Mouse (Mus musculus) activated CD4-positive, CD25-positive, alpha-beta regulatory T cell, adult 9 weeks (primary cell): ENCODE measurements around the gene Zfp493. TPM values are rescaled to one million over a fixed set of nuclear protein-coding genes. Genes with fewer than 3 reads are reported as not detected.

Experiments
- polyA plus RNA-seq: library from polyadenylated mRNA; unstranded; fragments of 100-300 nt; shearing (Covaris generic); gene quantifications from one replicate; pipeline ENCODE4 v1.2.1, GENCODE M21; 2017

Gene Zfp493
- polyA plus RNA-seq = 3.0 TPM

DNA sequence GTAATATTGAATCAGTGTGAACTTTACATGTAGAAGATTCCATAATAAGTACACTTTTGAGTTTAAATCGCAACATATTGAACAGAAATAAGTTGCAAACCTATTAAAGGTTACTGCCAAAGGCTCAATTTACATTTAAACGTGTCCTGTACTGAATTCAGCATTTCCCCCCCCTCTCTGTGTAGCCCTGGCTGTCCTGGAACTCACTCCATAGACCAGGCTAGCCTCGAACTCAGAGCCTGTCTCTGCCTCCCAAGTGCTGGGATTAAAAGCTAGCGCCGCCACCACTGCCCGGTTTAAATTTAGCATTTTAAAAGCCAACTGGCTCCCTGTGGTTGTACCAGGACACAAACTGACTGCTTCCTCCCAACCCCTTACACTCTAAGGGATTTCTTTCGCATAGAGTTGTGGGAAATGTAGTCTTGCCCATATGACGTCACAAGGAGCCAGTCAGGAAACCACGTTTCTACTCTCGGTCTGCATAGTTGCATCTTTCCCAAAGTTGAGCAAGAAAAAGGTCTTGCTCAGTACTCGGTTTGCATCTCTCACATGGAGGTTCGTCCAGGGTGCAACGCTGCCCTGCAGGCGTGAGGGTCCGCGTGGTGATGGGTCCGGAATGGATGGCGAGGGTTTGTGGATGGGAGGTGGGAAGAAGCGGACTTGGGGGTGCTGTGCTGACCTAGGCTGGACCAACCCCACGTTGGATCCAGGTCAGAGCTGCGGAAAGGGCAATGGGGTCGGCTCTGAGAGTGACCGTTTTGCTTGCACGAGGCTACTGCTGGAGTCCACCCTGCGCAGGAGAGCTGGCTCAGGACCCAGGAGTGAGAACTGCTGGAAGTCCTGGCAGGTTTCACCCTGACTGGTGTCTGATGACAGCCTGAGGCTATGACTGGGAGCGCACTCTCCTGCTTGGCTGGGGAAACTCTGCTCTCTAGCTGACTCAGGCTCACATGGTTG is at the start of gene Zfp493:
Gene Zfp493, plus strand, starts transcription at position 429 of the 957 bp plus-strand sequence.

DNA sequence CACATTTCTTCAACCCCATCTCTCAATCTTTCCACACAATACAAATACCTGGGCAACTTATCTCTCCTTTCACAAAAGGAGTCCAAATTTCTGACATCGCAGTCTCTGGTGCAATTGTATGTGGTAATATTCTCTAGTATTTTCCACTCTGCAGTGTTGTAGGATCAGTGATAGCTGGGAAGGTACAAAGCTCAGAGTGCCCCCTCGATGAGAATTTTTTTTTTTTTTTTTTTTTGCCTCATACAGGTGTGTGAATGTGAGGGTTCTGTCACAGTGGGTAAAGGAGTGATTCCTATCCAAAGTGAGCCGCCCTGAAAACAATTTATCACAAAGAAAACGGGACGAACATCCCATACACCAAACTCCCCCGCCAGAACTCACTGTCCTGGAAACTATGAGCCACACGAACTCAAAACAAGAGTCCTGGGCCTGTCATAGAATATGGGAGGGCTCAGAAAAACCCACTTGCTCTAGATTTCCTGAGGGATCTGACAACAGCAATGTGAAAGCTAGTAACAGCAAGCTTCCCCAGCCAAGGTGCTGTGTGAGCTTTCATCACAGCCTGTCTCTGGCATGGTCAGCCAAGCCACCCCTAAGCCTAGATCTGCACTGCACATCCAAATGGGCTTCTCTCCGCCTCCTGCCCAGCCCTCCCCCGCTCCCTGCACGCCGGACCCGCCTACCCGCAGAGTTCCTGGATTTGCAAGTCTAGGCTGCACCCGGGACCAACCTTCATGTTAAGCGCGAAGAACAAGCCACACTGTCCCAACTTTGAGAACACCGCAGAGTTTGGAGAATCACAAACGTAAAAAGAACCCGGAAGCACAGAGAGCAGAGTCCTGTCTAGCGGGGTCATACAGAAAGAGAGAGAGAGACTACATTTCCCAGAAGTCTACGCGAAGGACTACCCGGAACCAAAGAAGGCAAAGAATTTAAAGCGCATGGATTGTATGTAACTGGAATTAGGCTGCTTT is 24.9 kb upstream of the Zfp493 start, which contains the start of gene Zfp85:
Gene Zfp85, minus strand, starts transcription at position 896 of the 974 bp plus-strand sequence.

DNA sequence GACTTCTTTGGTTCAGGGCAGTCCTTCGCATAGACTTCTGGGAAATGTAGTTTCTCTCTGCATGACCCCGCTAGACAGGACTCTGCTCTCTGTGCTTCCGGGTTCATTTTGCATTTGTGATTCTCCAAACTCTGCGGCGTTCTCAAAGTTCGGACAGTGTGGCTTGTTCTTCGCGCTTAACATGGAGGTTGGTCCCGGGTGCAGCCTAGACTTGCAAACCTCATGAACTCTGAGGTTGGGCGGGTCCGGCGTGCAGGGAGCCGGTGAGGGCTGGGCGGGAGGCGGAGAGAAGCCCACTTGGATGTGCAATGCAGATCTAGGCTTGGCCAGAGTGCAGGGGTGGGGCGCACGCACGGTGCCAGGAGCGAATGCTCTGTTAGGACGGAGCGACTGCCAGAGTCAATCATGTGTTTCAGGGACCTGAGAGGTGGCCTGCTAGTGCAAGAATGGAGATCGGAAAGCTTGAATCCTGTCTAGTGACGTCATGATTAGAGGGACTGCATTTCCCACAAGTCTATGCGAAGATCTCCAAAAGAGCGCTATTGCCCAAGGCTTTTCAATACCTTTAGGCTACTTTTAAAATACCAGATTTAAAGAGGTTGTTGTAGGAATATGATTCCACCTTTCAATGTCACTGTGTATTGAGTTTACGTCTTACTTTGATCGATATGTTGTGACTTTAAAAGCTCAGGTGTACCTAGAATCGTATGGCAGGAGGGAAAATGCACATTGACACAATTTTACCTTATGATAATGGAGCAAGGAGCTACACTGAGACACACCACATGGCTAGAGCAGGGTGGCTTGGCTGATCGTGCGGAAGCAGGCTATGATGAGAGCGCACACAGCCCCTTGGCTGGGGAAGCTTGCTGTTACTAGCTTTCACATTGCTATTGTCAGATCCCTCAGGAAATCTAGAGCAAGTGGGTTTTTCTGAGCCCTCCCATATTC is 34.5 kb downstream of the Zfp493 start, which contains the start of gene Zfp273:
Gene Zfp273, plus strand, starts transcription at position 31 of the 951 bp plus-strand sequence.

DNA sequence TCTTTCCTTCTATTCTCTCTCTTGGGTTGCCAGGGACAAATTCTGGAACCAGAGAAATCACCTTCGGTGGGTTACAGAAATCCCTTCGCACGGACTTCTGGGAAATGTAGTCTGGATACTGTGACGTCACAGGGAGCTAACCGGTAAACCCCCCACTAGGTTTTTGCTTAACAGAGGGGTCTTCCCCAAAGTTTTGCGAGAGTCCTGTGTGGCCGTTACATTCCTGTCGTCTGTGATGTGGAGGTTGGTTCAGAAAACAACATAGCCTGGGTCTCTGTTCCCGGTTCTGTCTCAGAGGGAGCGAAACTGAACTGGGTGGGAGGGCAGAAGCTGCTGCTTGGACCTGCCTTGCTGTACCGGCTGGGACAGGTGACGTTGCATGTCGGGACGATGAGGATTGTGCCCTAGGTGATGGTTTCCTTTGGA is 51.4 kb downstream of the Zfp493 start, which contains the start of gene Gm10037:
Gene Gm10037, plus strand, starts transcription at position 196 of the 426 bp plus-strand sequence.

Other genes starting within 250 kb of the Zfp493 start
- 21.4 TPM for gene Zfp748, start 225.9 kb upstream of the Zfp493 start, polyA plus RNA-seq
- gene Zfp729b, start 170.0 kb upstream of the Zfp493 start, polyA plus RNA-seq = 8.5 TPM
- gene Gm49345, start 141.9 kb upstream of the Zfp493 start, polyA plus RNA-seq = 6.1 TPM
- 8.2 TPM for gene Zfp729a, start 141.9 kb upstream of the Zfp493 start, polyA plus RNA-seq
- 21.9 TPM for gene Zfp738, start 92.6 kb upstream of the Zfp493 start, polyA plus RNA-seq
- 10.6 TPM for gene Zfp65, start 50.5 kb upstream of the Zfp493 start, polyA plus RNA-seq
- 11.7 TPM for gene Zfp85, start 24.5 kb upstream of the Zfp493 start, polyA plus RNA-seq
- gene Zfp273, start 34.0 kb downstream of the Zfp493 start, polyA plus RNA-seq = 6.7 TPM
- 0.43 TPM for gene Gm10037, start 51.4 kb downstream of the Zfp493 start, polyA plus RNA-seq
- not detected for gene BC048507, start 83.6 kb downstream of the Zfp493 start, polyA plus RNA-seq